Mouse (Mus musculus) inflammation-experienced regulatory T-cells, adult 6 months (primary cell): Measurements from ENCODE around the gene Tifa. TPM values are rescaled to one million over a fixed set of nuclear protein-coding genes. Genes with fewer than 3 reads are reported as not detected.

ENCODE experiments used
- ATAC-seq: one replicate; pipeline ENCODE4 v1.8.0; 2017
- polyA plus RNA-seq, 3 experiments: library from polyadenylated mRNA; unstranded; fragments of 100-300 nt; shearing (Covaris generic); gene quantifications; one replicate each; pipeline ENCODE4 v1.2.1; 2017

The Tifa gene
- polyA plus RNA-seq, 3 experiments from 2014 or later: 0.88 to 1.5 TPM; not detected in 1

DNA sequence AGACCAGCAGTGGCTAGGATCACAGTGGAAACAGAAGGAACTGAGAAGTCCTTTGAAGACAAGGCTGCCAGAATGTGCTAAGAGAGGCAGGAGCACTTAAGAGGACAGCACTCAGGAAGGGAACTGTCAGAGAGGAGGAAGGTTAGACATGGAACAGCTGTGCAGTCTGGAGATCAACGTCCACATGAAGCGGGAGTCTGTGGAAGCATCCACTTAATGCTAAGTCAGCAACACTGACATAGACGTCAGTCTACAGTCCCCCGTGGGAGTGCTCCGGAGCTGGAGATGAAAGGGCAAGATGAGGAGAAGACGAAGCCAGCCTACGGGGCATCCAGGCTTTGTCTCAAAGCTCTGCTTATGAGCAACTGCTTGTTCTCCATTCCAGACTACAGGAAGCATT, 37.5 kb downstream of the Tifa start:
- ATAC-seq: no peak

DNA sequence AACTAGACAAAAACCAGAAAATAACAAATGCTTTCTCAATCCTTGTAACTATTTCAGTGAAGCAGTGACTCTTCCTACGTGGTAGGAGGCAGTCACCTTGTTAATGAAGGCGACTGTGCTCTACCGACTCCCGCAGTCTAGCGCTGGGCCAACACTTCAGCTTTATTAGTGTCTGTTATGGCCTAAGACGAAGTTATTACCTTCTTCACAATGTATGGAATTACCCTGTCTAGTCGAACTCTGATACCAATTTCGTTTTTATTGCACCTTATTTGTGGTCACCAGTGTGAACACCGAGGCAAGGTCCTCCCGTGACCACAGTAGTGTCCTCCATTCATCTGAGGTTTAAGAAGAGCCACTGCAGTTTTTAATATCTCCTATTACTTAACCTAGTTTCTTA, 40.6 kb downstream of the Tifa start:
- no peak for ATAC-seq

DNA sequence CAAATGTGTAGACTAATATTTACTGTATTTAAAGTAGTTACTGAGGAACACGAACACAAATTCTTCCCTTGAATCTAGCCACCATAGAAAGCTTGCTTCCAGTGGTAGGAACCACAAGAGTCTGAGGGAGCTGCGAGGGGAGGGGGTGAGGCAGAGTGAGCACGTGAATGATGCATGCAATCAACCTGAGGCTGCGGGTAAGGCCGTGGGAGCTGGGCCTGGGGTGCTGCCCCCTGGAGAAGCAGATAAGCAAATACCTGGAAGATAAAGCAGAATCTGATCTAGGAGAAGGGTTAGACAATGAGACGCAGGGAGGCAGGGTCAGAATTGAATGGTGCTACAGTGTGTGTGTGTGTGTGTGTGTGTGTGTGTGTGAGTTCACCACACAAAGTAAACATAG, 41.5 kb downstream of the Tifa start:
- no peak for ATAC-seq

DNA sequence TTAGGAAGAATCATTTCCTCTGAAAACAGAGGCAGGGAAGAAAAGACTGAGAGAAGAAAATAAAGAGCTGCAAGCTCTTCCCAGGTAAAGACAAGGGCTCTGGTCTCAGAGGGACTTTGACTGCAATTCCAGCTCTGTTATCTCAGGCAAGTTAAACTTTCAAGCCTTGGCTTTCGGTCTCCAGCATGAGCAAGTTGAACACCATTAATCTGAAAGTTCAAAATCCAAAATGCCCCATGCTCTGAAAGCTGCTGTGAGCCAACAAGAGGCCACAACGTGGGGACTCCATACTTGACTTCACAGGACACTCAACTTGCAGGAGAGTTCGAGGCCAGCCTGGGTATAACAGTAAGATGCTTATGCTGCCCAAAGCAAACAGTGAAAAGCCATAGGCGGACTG, 44.4 kb downstream of the Tifa start:
- ATAC-seq: no peak

DNA sequence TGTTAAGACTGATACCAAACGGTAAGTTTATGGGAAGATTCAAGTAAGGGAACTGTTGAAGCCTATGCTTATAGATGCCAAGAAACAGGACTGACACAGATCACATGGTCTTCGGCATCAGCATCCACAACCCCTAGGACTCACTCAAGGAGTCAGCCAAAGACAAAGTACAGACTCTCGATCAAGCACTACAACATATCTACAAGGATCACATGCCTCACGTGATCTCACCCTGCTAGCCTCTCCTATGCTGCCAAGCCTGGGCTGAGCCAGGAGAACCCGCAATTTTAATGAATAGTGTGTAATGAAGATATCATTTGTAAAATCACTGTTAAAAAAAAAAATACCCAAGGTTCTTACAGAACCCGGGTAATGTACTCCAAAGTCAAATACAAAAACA, 46.0 kb downstream of the Tifa start:
- ATAC-seq: no peak

DNA sequence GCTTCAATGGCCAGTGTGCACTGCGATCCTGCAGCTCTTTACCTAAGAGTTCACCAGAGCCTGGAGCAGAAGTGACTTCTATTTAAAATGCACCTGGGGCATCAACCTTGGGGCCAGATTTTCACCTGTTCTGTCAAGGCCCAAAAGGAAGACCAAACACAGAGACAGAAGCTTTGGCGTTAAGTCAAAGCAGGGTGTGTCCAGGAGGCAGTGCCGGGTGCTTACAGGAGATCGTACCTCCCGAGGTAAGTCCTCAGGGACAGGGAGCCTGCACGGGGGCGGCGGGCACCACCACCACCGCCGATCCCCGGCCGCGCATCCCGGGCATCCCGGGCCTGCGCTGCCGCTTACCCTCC, 47.2 kb downstream of the Tifa start:
- ATAC-seq: peak; percentile 0

DNA sequence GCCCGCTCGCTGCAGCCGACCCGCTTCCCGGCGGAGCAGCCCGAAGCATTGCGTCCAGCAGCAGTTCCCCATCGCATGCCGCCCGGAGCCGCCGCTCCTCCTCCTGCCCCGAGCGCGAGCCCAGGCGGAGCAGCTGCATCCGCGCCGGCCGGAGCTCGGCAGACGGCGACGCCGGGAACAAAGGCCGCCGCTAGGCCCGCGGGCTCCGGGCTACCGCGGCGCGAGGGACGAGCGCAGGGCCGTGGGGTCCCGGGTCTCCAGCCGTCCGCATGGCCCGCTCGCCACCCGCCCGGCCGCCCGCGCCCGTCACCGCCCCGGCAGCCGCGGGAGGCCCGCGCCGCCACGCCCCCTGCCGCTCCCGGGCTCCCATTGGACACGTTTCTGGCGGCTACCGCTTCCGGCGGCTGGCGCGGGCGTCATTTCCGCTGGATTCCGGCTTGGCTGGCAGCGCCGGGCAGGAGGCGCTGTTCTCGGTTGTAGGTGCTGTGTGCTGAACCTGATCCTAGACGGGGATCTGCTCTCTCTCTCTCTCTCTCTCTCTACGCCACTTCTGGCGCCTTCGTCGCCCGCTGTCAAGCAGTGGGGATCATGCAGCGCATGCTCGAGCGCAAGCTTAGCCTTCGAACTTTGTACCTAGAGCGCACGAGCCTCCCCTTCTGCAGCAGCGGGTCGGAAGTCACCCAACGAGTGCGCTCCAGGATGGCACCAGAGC, 47.7 kb downstream of the Tifa start, which contains the start of gene Ap1ar:
Gene Ap1ar (minus strand): TSS at position 370 of the 712 bp plus-strand sequence.
- ATAC-seq: peak; percentile 96

DNA sequence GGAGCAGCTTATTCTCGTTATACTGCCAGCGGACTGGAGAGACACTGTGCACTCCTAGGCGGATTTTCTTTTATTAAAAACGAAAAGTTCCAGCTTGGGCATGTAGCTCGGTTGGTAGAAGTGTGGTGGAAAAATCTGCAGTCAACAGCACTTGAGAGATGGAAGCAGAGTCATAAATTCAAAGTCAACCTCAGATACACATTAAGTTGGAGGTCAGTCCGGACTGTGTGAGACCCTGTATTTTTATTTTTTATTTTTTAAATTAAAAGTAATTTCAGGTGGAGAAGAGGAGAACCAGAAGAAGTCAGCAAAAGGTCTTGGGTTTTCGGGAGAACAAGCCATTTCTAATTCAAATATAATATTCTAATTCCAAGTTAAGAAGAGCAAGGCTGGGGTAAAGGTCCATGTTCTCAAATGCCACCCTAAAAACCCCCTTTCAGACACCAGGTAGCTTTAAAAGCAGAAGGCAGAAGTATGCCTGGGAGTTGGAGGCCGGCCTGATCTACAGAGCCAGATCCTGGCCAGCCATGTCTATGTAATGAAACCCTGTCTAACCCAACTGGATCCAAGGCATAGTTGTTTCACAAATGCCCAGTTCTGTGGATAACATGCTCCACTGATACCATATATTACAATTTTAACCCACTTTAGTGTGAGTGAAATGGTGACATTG, 48.5 kb downstream of the Tifa start:
- no peak for ATAC-seq

DNA sequence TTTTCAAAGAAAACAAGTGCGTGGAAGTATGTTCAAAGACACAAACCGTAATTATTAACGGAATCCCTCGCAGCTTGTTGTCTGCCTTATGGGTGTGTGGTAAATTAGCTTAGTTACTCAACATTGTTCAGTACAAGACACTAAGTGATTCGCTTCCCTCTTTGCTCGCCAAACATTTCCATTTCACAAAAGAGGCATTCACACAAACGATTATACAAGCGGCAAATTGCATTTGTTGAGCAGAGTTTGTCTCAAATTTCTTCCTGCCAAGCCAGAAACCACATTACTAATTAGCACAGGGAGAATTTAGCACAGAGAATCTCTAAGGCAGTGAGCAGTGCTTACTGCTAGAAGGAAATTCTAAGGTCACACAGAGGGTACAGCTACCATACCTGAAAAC, 52.3 kb downstream of the Tifa start:
- ATAC-seq: no peak

DNA sequence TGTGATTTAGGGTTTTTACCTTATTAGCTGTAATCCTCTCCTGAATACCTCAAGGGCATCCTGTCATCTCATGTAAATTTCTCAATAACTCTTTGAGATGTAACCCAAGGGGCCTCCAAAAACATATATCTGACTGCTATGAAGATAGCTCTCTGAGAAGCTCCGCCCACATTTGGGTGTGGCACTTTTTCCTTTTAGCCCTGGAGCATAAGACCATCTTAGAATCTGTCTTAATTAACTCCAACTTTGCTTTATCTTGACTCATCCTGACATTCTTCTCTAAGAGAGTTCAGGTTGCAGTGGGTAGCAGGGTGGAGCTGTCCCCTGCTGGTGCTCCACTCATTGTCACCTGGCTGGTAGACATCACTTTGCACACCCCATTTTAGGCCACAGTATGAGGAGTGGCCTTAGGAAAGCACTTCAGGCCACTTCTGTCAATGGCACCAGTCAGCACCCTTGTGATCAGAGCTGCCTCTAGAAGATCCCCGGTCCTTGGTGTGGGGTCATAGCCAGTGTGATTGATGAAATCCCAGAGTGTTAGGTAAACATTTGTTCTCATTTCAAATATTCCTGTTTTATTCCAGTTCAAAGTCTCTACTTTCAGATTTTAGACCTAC, 53.8 kb downstream of the Tifa start:
- ATAC-seq: no peak

DNA sequence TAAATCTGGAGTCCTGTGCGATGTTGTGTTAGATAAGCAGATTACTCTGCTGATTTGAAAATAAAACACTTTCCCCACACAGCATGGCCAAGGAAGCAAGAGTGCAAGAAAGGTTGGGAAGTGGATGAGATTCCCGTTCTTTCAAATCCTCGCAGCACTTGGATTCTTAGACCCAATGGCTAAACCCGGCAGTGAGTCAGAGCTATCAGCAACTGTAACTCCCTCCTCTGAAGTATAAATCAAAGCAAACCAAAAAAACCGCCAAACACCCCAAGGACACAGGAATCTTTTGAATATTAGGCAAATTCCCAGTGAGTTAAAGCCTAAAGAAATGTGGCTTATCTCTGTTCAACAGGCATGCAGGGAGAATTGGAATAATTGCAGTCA, 54.3 kb downstream of the Tifa start:
- ATAC-seq: no peak

DNA sequence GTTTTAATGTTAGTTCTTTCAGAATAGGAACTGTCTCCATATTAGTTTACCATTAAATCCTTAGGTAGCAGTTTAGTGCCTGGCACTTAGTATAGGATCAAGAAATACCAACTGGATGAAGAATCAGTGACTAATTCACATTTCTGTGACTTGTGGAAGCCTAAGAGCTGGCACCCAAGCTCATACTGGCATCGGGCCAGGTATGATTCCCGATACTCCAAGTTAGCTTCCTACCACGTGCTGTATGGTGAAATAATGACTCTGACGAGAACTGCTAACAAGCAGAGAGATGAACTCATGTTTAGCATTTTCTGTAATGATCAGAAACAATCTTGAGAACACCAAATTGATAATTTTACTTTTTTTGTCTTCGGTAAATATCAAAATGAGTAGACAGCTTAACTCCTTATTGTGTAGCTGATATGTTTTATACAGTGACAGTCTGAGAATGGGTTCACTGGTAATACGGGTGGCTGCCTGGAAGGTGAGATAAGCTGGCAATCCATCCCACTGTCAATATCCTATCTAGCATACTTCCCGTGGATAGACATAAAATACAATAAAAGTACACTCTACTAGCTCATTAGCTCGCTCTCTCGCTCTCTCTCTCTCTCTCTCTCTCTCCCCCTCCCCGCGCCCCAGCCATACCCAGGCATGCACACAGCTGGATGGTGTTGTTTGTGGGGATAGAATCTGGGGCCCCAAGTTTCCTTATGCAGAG, 58.6 kb downstream of the Tifa start:
- no peak for ATAC-seq

DNA sequence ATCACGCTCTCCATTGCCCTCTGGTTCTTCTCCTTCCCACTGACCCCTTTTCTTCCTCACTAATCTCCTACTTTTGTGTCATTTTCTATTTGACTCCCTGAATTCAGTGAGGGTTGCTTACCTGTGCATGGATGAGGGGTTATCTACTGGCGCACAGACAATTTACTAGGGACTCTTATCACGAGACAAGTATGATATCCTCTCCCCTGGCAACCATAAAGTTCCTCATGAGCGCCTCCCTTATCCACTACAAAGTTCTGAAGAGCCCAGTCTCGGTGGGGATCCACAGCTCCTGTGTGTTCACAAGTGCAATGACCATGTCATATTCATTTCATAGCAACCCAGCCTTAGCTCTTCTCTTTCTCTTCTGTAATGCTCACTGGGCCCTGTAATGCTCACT, 60.3 kb downstream of the Tifa start:
- ATAC-seq: no peak

DNA sequence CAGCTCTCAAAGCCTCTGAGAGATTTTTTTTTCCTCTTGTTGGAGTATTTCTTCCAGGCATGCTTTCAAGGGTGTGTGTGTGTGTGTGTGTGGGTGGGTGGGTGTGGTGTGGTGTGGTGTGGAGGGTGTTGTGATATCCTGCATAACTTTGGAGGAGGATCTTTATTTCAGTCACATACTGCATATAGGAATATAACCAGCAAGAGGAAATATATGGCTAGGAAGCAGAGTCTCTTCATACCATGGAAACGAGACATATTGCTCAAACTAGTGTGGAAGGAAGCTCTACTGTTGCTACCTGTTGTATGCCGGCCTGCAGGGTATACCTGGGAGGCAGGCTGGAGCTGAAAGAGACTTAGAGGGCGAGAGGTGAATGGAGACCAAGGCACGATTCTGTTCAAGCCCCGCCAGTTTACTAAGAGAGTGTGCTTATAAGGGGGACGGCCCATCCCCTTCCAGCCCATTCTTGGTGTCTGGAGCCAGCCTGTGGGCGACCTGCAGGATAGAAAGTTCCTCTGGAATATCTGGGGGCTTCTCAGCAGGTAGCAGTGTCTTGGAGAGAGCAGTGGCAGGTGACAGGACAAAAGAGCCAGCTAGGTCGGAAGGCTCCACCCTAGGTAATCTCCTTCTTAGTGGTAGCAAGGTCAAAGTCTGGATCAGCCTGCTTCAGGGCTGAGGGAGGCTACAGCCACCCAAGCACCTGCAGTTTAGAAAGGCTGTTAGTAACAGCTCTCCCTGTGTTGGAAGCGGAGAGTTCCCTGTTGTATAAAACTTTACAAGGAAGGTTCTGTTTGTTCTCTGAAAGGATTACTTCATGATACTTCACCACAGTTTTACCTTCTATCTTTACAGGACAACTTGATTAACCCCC, 61.4 kb downstream of the Tifa start:
- no peak for ATAC-seq

DNA sequence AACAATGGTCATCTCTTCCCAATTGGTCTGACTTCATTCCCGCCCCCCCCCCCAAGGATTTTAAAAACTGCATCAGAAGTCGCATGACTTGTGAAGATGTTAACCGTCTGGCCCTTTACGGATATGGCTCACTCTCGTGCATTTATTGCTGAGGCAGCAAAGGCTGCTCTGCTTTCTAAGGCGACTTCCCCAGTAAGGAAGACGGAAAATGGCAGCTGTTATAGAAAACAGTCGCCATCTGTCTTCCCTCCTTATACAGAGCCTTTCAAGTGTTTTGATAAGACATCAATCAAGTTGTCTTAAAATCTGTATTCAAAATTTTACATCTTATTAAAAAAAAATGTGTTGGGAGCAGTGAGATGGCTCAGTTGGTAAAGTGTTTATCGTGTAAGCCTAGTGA, 63.1 kb downstream of the Tifa start:
- ATAC-seq: no peak

DNA sequence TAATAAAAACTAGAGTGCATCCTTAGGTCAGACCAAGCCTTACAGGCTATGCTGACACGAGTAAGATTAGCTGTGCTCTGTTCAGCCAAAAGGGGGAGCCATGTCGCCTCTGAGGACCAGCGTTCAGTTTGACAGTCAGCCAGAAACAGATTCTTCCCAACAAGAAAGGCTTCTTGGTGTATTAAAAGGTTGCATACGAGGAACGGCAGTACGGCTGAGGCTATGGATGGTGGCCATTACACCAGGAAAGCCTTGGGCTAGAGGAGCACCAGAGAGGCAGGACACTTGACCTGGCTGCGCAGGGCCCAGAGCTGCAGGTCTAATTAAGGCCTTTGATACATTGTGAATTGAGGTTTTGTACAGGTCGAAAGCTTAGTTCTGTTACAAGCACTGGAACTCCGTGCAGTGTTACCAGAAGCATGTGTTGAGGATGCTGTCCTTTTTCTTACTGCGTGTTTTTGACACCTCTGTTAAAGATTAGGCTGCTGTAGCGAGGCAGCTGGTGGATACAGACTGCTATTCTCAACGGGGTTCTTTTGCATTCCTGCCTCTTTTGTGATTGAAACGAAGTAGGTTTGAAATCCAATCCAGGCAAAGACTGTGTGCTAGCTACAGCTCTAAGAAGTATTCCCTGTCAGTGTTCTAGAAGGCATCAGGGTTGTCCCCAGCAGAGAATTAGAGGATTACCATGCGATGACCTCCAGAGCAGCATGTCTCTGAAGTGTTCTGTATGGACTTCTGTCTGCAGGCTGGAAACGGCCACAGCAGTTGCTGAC, 64.0 kb downstream of the Tifa start:
- ATAC-seq: peak; percentile 93

DNA sequence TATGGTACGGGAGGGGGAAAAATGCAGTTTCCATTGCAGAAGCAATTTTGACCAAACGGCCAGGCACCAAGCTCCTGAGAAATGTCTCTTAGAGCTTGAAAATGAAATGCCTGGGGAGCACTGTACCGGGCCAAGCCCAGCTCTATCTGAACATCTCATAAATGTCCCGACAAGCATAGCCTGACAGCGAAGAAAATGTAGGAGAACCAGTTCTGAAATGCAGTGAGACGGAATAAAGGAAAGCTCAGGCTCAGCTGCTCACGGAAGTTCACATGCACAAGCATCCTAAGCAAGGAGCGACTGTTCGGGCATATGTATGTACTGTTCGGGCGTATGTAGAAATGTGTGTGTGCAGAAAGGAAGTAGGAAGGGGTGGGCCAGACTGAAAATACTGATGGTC, 71.7 kb downstream of the Tifa start:
- no peak for ATAC-seq

DNA sequence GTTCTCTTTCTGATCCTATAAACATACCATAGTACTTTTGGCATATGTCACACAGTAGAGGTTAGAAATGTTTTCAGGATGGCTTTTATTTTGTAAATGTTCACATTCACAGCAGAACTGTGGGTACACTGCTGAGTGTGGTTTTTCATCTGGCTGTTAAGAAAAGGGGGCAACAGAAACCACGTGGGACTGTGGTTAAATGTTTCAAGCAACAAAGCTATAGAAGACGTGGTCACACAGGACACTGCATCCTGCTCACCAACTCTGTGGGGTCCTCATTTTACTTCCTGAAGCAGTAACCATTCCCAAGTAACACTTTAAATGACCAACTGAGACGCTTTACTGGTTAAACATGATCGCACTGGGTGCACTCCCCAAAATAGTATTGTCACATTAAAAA, 72.9 kb downstream of the Tifa start:
- no peak for ATAC-seq

DNA sequence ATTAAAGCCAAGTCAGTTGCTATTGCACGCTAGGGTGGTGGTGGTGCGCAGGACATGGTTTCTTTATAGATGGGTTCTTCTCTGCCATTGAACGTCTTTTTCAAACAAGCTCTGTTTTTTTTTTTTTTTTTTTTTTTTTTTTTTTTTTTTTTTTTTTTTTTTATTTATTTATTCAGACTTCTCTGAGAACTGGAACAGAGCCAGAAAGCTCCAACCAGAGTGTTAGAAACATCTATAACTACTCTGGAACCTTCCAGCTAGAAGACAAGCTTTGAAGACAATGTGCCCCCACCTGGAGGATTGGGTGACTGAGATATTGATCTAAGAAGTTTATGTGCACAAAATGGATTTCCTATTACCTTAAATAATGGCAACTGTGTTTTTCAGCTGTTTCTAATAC, 74.0 kb downstream of the Tifa start:
- ATAC-seq: peak; percentile 4

DNA sequence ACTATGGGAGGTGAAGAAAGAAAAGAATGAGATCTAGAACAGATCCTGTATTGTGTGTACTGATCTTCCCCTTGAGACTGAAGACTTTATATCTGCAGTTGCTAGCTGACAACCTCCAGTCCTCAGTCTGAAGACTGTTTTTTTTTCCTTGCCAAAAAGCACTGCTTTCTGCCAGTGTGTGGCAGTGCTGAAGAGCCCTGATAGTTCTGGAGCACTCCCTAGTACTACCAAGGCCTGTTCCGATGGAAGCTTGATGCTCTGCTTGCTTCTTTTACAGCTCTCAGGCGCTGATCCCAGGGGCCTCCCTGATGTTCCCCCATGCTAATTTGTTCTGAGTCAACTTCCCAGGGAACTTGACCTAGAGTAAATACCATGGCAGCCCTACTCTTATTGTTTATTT, 74.6 kb downstream of the Tifa start:
- no peak for ATAC-seq

DNA sequence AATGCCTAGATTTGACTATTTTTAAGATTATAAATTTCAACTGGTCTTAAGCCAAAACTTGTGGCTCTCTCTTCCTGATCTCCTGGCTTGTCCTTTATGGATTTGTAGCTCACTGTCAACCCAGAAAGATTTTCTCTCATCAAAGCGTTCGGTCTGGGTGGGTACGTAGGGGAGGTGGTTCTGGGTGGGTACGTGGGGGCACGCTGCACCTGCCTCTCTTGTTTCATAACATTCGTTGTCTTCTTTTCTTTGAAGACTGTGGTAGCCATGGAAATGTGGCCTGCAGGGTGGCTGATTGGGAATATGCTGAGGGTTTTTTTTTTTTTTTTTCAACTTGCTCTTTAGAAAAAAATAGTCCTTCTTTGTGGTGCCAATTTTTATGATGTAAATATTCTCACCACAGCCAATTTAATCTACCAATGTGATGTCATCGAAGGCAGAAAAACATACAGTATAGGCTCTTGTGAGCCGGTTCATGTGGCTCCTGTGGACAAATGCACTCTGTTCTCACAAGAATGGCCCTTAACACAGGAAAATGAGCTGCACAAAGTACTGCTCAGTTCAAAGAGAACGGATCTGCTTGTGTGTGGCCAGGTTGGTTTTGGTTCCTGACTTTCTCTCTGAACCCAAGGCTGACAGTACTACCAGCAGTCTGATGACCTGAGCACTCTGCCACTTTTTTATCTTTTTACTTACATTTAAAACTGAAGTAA, 78.6 kb downstream of the Tifa start:
- no peak for ATAC-seq
